ENCODE assay signal across 8 mouse cellular contexts in genomic region chr11:101086323-101086674, GRCm38 (mm10). TPM values are rescaled to one million over a fixed set of nuclear protein-coding genes. Genes with fewer than 3 reads are reported as not detected.
DNase-seq lines count a peak whose midpoint lies in the region; ATAC-seq and TF ChIP-seq lines count a peak whose summit lies in the region.

No protein-coding gene starts in this region.

- no peak for TF ChIP-seq CTCF in kidney, postnatal 0 days (IDR thresholded peaks at IDR 0.05; ENCODE audit: low read depth)

- H3K36me3 ChIP-seq in liver, embryonic 11.5 days (ENCODE audit: control insufficient read depth, insufficient read depth, low read length), result peaks cover 28% of the 10 kb centered on the region
- peaks cover 40% of the 10 kb centered on the region for H3K36me3 ChIP-seq in embryonic facial prominence, embryonic 14.5 days (ENCODE audit: control insufficient read depth, insufficient read depth, low read length)
- H3K36me3 ChIP-seq in kidney, postnatal 0 days (ENCODE audit: insufficient read depth, low read length), result peaks cover 31% of the 10 kb centered on the region
- H3K36me3 ChIP-seq in neural tube, embryonic 14.5 days (ENCODE audit: control insufficient read depth, insufficient read depth, low read length), result peaks cover 27% of the 10 kb centered on the region

- H3K9me3 ChIP-seq in liver, embryonic 11.5 days (ENCODE audit: control insufficient read depth, low read length), result no peaks in the 10 kb centered on the region
- H3K9me3 ChIP-seq in embryonic facial prominence, embryonic 14.5 days (ENCODE audit: control insufficient read depth, low read length), result no peaks in the 10 kb centered on the region
- H3K9me3 ChIP-seq in kidney, postnatal 0 days (replicated peaks; ENCODE audit: low read length), result no peaks in the 10 kb centered on the region
- no peaks in the 10 kb centered on the region for H3K9me3 ChIP-seq in neural tube, embryonic 14.5 days (ENCODE audit: control insufficient read depth, low read length)

- no peak for DNase-seq in liver, embryonic 11.5 days (ENCODE audit: low spot score)
- DNase-seq in liver, result no peak
- no peak for DNase-seq in embryonic facial prominence, embryonic 14.5 days (ENCODE audit: low spot score)
- DNase-seq in kidney, postnatal 0 days (ENCODE audit: low spot score), result no peak
- no peak for DNase-seq in urinary bladder, adult 18-20 months (ENCODE audit: low spot score in 2 of 2)
- no peak for DNase-seq in ovary, postnatal 36 days (ENCODE audit: low spot score)

- peak overlapping the region; percentile 87; the same call in 1 of the 2 replicates for H3K9ac ChIP-seq in liver, embryonic 11.5 days (ENCODE audit: low read depth, low read length)
- peak overlapping the region; percentile 82; the same call in 1 of the 2 replicates for H3K9ac ChIP-seq in embryonic facial prominence, embryonic 14.5 days (ENCODE audit: low read depth, low read length)
- H3K9ac ChIP-seq in kidney, postnatal 0 days (ENCODE audit: low read depth, low read length), result peak overlapping the region; percentile 81; the same call in 1 of the 2 replicates
- H3K9ac ChIP-seq in neural tube, embryonic 14.5 days (replicated peaks; ENCODE audit: low read depth, low read length), result 0 out of 2 replicates have a peak overlapping the region, but pooled peaks have one; percentile 8

- peak overlapping the region; percentile 92 for H3K4me3 ChIP-seq in liver, embryonic 11.5 days (ENCODE audit: low read depth, low read length)
- 0 out of 2 replicates have a peak overlapping the region, but pooled peaks have one; percentile 66 for H3K4me3 ChIP-seq in embryonic facial prominence, embryonic 14.5 days (ENCODE audit: low read depth, low read length)
- peak overlapping the region; percentile 64; the same call in 1 of the 2 replicates for H3K4me3 ChIP-seq in kidney, postnatal 0 days (replicated peaks; ENCODE audit: low read depth, low read length)
- H3K4me3 ChIP-seq in neural tube, embryonic 14.5 days (ENCODE audit: low read depth, low read length), result peak overlapping the region; percentile 75

- 84% methylated on average over 6 of the region's 6 CpGs for WGBS in liver, embryonic 11.5 days
- WGBS in embryonic facial prominence, embryonic 14.5 days, result 77% methylated on average over 6 of the region's 6 CpGs
- WGBS in kidney, postnatal 0 days, result 79% methylated on average over 6 of the region's 6 CpGs
- 82% methylated on average over 6 of the region's 6 CpGs for WGBS in neural tube, embryonic 14.5 days

- no peaks in the 10 kb centered on the region; the same call in 1 of the 2 replicates for H3K27me3 ChIP-seq in liver, embryonic 11.5 days (replicated peaks; ENCODE audit: control insufficient read depth, insufficient read depth, low read length)
- peaks cover 4% of the 10 kb centered on the region for H3K27me3 ChIP-seq in embryonic facial prominence, embryonic 14.5 days (replicated peaks; ENCODE audit: control insufficient read depth, insufficient read depth, low read length)
- H3K27me3 ChIP-seq in kidney, postnatal 0 days (ENCODE audit: insufficient read depth, low read length), result no peaks in the 10 kb centered on the region
- H3K27me3 ChIP-seq in neural tube, embryonic 14.5 days (ENCODE audit: control insufficient read depth, insufficient read depth, low read length), result no peaks in the 10 kb centered on the region

- H3K27ac ChIP-seq in liver, embryonic 11.5 days (ENCODE audit: low read depth, low read length), result peak overlapping the region; percentile 81
- peak overlapping the region; percentile 78 for H3K27ac ChIP-seq in embryonic facial prominence, embryonic 14.5 days (replicated peaks; ENCODE audit: low read depth, low read length)
- peak overlapping the region; percentile 88 for H3K27ac ChIP-seq in kidney, postnatal 0 days
- peak overlapping the region; percentile 75 for H3K27ac ChIP-seq in neural tube, embryonic 14.5 days (ENCODE audit: low read depth, low read length)

- ATAC-seq in liver, embryonic 11.5 days (replicated peaks; ENCODE audit: low FRiP score), result no peak
- no peak for ATAC-seq in embryonic facial prominence, embryonic 14.5 days (ENCODE audit: low read depth)
- no peak for ATAC-seq in kidney, postnatal 0 days (replicated peaks; ENCODE audit: low FRiP score, low read depth)
- ATAC-seq in neural tube, embryonic 14.5 days (ENCODE audit: low read depth), result no peak
- ATAC-seq in activated CD4-positive, CD25-positive, alpha-beta regulatory T cell, adult 4 months, result no peak

- H3K4me1 ChIP-seq in liver, embryonic 11.5 days (replicated peaks; ENCODE audit: control insufficient read depth, insufficient read depth, low read length), result peaks cover 40% of the 10 kb centered on the region
- H3K4me1 ChIP-seq in embryonic facial prominence, embryonic 14.5 days (ENCODE audit: control insufficient read depth, insufficient read depth, low read length), result peaks cover 10% of the 10 kb centered on the region
- peaks cover 26% of the 10 kb centered on the region for H3K4me1 ChIP-seq in kidney, postnatal 0 days (replicated peaks; ENCODE audit: insufficient read depth, low read length)
- peaks cover 29% of the 10 kb centered on the region for H3K4me1 ChIP-seq in neural tube, embryonic 14.5 days (ENCODE audit: control insufficient read depth, insufficient read depth, low read length)

- H3K4me2 ChIP-seq in liver, embryonic 11.5 days, result peak overlapping the region; percentile 98
- H3K4me2 ChIP-seq in embryonic facial prominence, embryonic 14.5 days (ENCODE audit: low read depth, low read length), result peak overlapping the region; percentile 86; the same call in 1 of the 2 replicates
- H3K4me2 ChIP-seq in kidney, postnatal 0 days (ENCODE audit: low read length), result peak overlapping the region; percentile 96
- H3K4me2 ChIP-seq in neural tube, embryonic 14.5 days (ENCODE audit: low read depth, low read length), result peak overlapping the region; percentile 100

RNA-seq across cellular contexts. Expression of gene Mlx, which starts 0.8 kb away (rescaled TPM):
- polyA plus RNA-seq in liver, embryonic 11.5 days (2014; fragmentation: Nextera tagmentation; extraction: Ambion mirVana), result 45.3 and 45.6 TPM in 2 replicates
- 45.8 and 55.2 TPM in 2 replicates for polyA plus RNA-seq in embryonic facial prominence, embryonic 14.5 days (2014; fragmentation: Nextera tagmentation; extraction: Ambion mirVana)
- polyA plus RNA-seq in kidney, postnatal 0 days (2015; fragmentation: Nextera tagmentation; extraction: Ambion mirVana), result 45.7 and 46.0 TPM in 2 replicates
- 84.6 and 95.7 TPM in 2 replicates for polyA plus RNA-seq in neural tube, embryonic 14.5 days (2014; fragmentation: Nextera tagmentation; extraction: Ambion mirVana)
- polyA plus RNA-seq in activated CD4-positive, CD25-positive, alpha-beta regulatory T cell, adult 4 months (2017; shearing (Covaris generic)), result 10 to 100 TPM; 51.8 to 71.5 TPM

RNA-seq across cellular contexts. Expression of gene Coasy, which starts 3.9 kb away (rescaled TPM):
- polyA plus RNA-seq in liver, embryonic 11.5 days (2014; fragmentation: Nextera tagmentation; extraction: Ambion mirVana), result 43.3 and 45.8 TPM in 2 replicates
- polyA plus RNA-seq in embryonic facial prominence, embryonic 14.5 days (2014; fragmentation: Nextera tagmentation; extraction: Ambion mirVana), result 39.1 and 40.5 TPM in 2 replicates
- polyA plus RNA-seq in kidney, postnatal 0 days (2015; fragmentation: Nextera tagmentation; extraction: Ambion mirVana), result 55.3 and 55.9 TPM in 2 replicates
- polyA plus RNA-seq in neural tube, embryonic 14.5 days (2014; fragmentation: Nextera tagmentation; extraction: Ambion mirVana), result 38.3 and 39.2 TPM in 2 replicates
- polyA plus RNA-seq in activated CD4-positive, CD25-positive, alpha-beta regulatory T cell, adult 4 months (2017; shearing (Covaris generic)), result 10 to 100 TPM; 17.9 to 22.1 TPM

RNA-seq across cellular contexts. Expression of gene Hsd17b1, which starts 8.1 kb away (rescaled TPM):
- polyA plus RNA-seq in liver, embryonic 11.5 days (2014; fragmentation: Nextera tagmentation; extraction: Ambion mirVana), result 0.12 and 0.27 TPM in 2 replicates
- not detected in 2 replicates for polyA plus RNA-seq in embryonic facial prominence, embryonic 14.5 days (2014; fragmentation: Nextera tagmentation; extraction: Ambion mirVana)
- polyA plus RNA-seq in kidney, postnatal 0 days (2015; fragmentation: Nextera tagmentation; extraction: Ambion mirVana), result 0.13 and 0.42 TPM in 2 replicates
- 0.35 TPM in 1 of 2 replicates, not detected in the other for polyA plus RNA-seq in neural tube, embryonic 14.5 days (2014; fragmentation: Nextera tagmentation; extraction: Ambion mirVana)
- polyA plus RNA-seq in activated CD4-positive, CD25-positive, alpha-beta regulatory T cell, adult 4 months (2017; shearing (Covaris generic)), result not detected

RNA-seq across cellular contexts. Expression of gene Psmc3ip, which starts 8.9 kb away (rescaled TPM):
- 40.7 and 42.8 TPM in 2 replicates for polyA plus RNA-seq in liver, embryonic 11.5 days (2014; fragmentation: Nextera tagmentation; extraction: Ambion mirVana)
- 27.2 and 34.4 TPM in 2 replicates for polyA plus RNA-seq in embryonic facial prominence, embryonic 14.5 days (2014; fragmentation: Nextera tagmentation; extraction: Ambion mirVana)
- polyA plus RNA-seq in kidney, postnatal 0 days (2015; fragmentation: Nextera tagmentation; extraction: Ambion mirVana), result 23.2 and 26.4 TPM in 2 replicates
- 17.0 and 19.0 TPM in 2 replicates for polyA plus RNA-seq in neural tube, embryonic 14.5 days (2014; fragmentation: Nextera tagmentation; extraction: Ambion mirVana)
- polyA plus RNA-seq in activated CD4-positive, CD25-positive, alpha-beta regulatory T cell, adult 4 months (2017; shearing (Covaris generic)), result 10 to 100 TPM; 12.3 to 13.4 TPM

RNA-seq across cellular contexts. Expression of gene Naglu, which starts 16.5 kb away (rescaled TPM):
- 7.7 and 8.0 TPM in 2 replicates for polyA plus RNA-seq in liver, embryonic 11.5 days (2014; fragmentation: Nextera tagmentation; extraction: Ambion mirVana)
- polyA plus RNA-seq in embryonic facial prominence, embryonic 14.5 days (2014; fragmentation: Nextera tagmentation; extraction: Ambion mirVana), result 13.9 and 14.4 TPM in 2 replicates
- polyA plus RNA-seq in kidney, postnatal 0 days (2015; fragmentation: Nextera tagmentation; extraction: Ambion mirVana), result 26.5 and 28.0 TPM in 2 replicates
- polyA plus RNA-seq in neural tube, embryonic 14.5 days (2014; fragmentation: Nextera tagmentation; extraction: Ambion mirVana), result 7.0 and 9.8 TPM in 2 replicates
- polyA plus RNA-seq in activated CD4-positive, CD25-positive, alpha-beta regulatory T cell, adult 4 months (2017; shearing (Covaris generic)), result 1 to 10 TPM; 6.8 to 9.0 TPM

Comparison
In these comparisons a context has a peak if more than half of its experiments do, and no peak if none do; other contexts are left out.
1. H3K9ac ChIP-seq: peak in every context shown above with its lines; median percentile 87 in liver, embryonic 11.5 days; 82 in embryonic facial prominence, embryonic 14.5 days; 81 in kidney, postnatal 0 days; 8 in neural tube, embryonic 14.5 days.